Mouse (Mus musculus) CH12.LX (cell line): ENCODE measurements around the gene Cep350.

ENCODE experiments used
- CTCF ChIP-seq, 2 experiments: IDR thresholded peaks in 1 of 2; conservative IDR thresholded peaks in 1 of 2; 2 replicates each; pipeline ENCODE4 v1.5.1; 2011 to 2012; ENCODE audit warnings: low read depth in 2 of 2, low read length in 2 of 2, improper control_type of control experiment in 1 of 2, inconsistent platforms in 1 of 2, mild to moderate bottlenecking in 1 of 2, moderate library complexity in 1 of 2
- EP300 ChIP-seq: IDR thresholded peaks from 2 replicates; pipeline ENCODE4 v1.6.1; 2011; ENCODE audit warnings: low read length, improper control_type of control experiment
- IRF4 ChIP-seq: IDR thresholded peaks from 2 replicates; pipeline ENCODE4 v1.6.1; 2014; ENCODE audit warnings: low read depth, mild to moderate bottlenecking, inconsistent platforms, low read length, improper control_type of control experiment
- MAFK ChIP-seq: IDR thresholded peaks from 2 replicates; pipeline ENCODE4 v1.6.1; 2011; ENCODE audit warnings: low read length, improper control_type of control experiment; ENCODE audit not compliant: insufficient replicate concordance
- MAX ChIP-seq: IDR thresholded peaks from 2 replicates; pipeline ENCODE4 v1.6.1; 2011; ENCODE audit warnings: low read length, improper control_type of control experiment
- MXI1 ChIP-seq: IDR thresholded peaks from 2 replicates; pipeline ENCODE4 v1.6.1; 2011; ENCODE audit warnings: mild to moderate bottlenecking, low read depth, low read length, improper control_type of control experiment
- NRF1 ChIP-seq: IDR thresholded peaks from 2 replicates; pipeline ENCODE4 v1.6.1; 2014; ENCODE audit warnings: low read depth, mild to moderate bottlenecking, inconsistent platforms, low read length, improper control_type of control experiment, moderate library complexity
- POLR2A ChIP-seq: IDR thresholded peaks from 2 replicates; pipeline ENCODE4 v1.6.1; 2011; ENCODE audit warnings: low read depth, mild to moderate bottlenecking, improper control_type of control experiment, low read length
- POLR2AphosphoS2 ChIP-seq: IDR thresholded peaks from 2 replicates; pipeline ENCODE4 v1.6.1; 2011; ENCODE audit warnings: low read depth, low read length, improper control_type of control experiment
- SMC3 ChIP-seq: IDR thresholded peaks from 2 replicates; pipeline ENCODE4 v1.6.1; 2011; ENCODE audit warnings: low read depth, low read length, improper control_type of control experiment
- TBP ChIP-seq: conservative IDR thresholded peaks from 2 replicates; pipeline ENCODE4 v1.6.1; 2011; ENCODE audit warnings: low read depth, low read length, improper control_type of control experiment
- USF2 ChIP-seq: conservative IDR thresholded peaks from 2 replicates; pipeline ENCODE4 v1.6.1; 2011; ENCODE audit warnings: low read depth, low read length, improper control_type of control experiment
- ZC3H11A ChIP-seq: IDR thresholded peaks from 2 replicates; pipeline ENCODE4 v1.6.1; 2012; ENCODE audit warnings: low read depth, mild to moderate bottlenecking, inconsistent platforms, low read length, improper control_type of control experiment
- ZNF384 ChIP-seq: IDR thresholded peaks from 2 replicates; pipeline ENCODE4 v1.6.1; 2012; ENCODE audit warnings: low read depth, low read length, improper control_type of control experiment, inconsistent platforms

DNA sequence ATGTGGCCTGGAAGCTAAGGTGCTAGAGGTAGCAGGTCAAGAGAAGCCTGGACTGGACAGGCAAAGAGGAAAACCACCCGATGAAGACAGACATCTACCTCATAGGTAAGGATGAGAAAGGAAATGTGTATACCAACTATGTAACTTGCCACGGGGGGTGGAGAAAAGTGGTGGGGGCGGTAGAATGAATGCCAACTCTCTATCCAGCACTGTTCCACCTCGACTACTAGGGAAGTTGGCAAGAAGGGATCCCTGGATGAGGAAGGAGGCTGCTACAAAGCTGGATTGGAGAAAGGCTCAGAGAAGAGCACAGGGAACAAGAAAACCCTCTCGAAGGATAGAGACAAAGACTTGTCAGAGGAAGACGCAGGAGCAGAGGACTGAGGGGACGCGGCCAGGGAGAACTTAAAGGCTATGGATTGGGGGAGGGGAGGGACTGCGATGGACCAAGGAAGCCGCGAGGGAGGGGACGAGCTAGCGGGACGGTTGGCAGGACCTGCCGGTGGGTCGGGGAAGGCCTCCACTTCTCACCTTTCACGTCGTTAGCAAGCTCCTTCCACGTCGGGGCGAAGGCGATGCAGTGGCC, 161.0 kb downstream of the Cep350 start:
- TF ChIP-seq CTCF (conservative IDR thresholded peaks at IDR 0.05 in 1 of 2, IDR thresholded peaks at IDR 0.05 in 1 of 2; ENCODE audit: low read depth in 2 of 2, low read length in 2 of 2) (no peak), POLR2AphosphoS2 (no peak), TBP (no peak), SMC3 (no peak), MAX (no peak), NRF1 (no peak), ZC3H11A (no peak), EP300 (no peak), MXI1 (no peak), MAFK (no peak), POLR2A (no peak), USF2 (no peak), ZNF384 (no peak), IRF4 (no peak)
